Mouse (Mus musculus) embryonic facial prominence, embryonic 12.5 days (tissue): ENCODE results near the gene Smim12. TPM values are rescaled to one million over a fixed set of nuclear protein-coding genes. Genes with fewer than 3 reads are reported as not detected.

Experiments used
- ATAC-seq: fragments of 200-750 bp; cut with Nextera tagmentation; 2 replicates; pipeline ENCODE4 v1.8.0; 2017; ENCODE audit not compliant: insufficient number of reproducible peaks, insufficient read depth, low FRiP score, low TSS enrichment
- H3K27ac ChIP-seq: fragments of 300-500 bp; sonication (generic); 2 replicates; pipeline ENCODE4 v1.5.1; 2016; ENCODE audit warnings: mild to moderate bottlenecking
- H3K27me3 ChIP-seq: fragments of 300-500 bp; sonication (generic); 2 replicates; pipeline ENCODE4 v1.6.1; 2016; ENCODE audit warnings: mild to moderate bottlenecking, moderate library complexity
- H3K36me3 ChIP-seq: fragments of 300-500 bp; sonication (generic); 2 replicates; pipeline ENCODE4 v1.6.1; 2016; ENCODE audit warnings: mild to moderate bottlenecking
- H3K4me1 ChIP-seq: fragments of 300-500 bp; sonication (generic); 2 replicates; pipeline ENCODE4 v1.6.1; 2016
- H3K4me2 ChIP-seq: fragments of 300-500 bp; sonication (generic); replicated peaks from 2 replicates; pipeline ENCODE4 v1.6.1; 2016; ENCODE audit warnings: mild to moderate bottlenecking, moderate library complexity
- H3K4me3 ChIP-seq: fragments of 300-500 bp; sonication (generic); 2 replicates; pipeline ENCODE4 v1.5.1; 2016; ENCODE audit warnings: mild to moderate bottlenecking
- H3K9ac ChIP-seq: fragments of 300-500 bp; sonication (generic); 2 replicates; pipeline ENCODE4 v1.6.1; 2016; ENCODE audit warnings: mild to moderate bottlenecking, moderate library complexity
- H3K9me3 ChIP-seq: fragments of 300-500 bp; sonication (generic); 2 replicates; pipeline ENCODE4 v1.6.1; 2016; ENCODE audit warnings: mild to moderate bottlenecking, moderate library complexity
- WGBS: fragments of 180-500 bp; shearing (Covaris S2); methylation state at CpG from one replicate; pipeline ENCODE4 v1.1.7; 2016; 5-methylcytosine and 5-hydroxymethylcytosine counted together
- polyA plus RNA-seq: library from polyadenylated mRNA; unstranded; fragments of >200 nt; fragmentation: Nextera tagmentation; extraction: Ambion mirVana; gene quantifications from 2 replicates; pipeline ENCODE4 v1.2.1, GENCODE M21; 2016

Smim12 gene
- polyA plus RNA-seq, 1 experiment from 2014 or later, result 49.1 TPM

DNA sequence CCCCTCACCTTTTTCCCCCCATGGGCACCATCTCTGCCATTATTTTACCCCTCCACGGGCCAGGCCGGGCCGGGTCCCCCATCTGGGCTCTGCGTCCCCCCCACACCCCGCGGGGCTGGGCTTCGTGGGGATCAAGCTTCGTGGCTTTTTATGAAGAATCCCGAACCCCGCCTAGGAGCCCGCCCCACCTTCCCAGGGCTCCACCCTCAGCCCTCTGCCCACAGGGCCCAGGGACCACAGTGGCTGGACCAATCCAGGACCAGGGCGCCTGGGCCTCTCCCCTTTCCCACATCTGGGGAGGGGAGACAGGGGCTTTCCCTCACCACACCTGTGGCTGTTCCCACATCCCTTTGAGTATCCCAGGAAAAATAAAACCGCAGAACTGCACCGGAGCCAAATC, 7.0 kb upstream of the Smim12 start:
- 2% methylated on average over 14 of the region's 14 CpGs for WGBS

DNA sequence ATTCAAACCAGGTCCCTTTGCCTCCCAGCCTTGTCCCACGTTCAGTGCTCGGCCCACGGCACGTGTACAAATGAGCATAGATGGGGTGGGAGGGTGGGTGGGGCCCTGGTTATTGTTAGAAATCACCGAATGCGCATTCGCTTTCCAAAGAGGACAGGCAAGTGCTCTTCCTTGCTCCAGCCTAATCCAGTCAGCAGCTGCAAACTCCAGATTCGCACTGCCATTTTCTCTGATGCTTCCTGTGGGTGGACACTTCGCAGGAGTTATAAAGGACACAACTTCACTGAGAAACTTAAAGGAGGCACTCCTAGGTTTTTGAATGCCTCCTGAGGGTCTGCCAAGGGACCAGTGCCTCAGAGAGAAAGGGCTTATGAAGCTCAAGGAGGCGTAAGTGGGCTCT, 6.3 kb upstream of the Smim12 start:
- Histone ChIP-seq H3K27me3 (peaks cover 24% of the 10 kb centered on the region), H3K36me3 (no peaks in the 10 kb centered on the region), H3K9ac (no peak overlapping the region), H3K4me1 (peaks cover 7% of the 10 kb centered on the region), H3K4me2 (no peak overlapping the region; the same call in 1 of the 2 replicates), H3K4me3 (no peak overlapping the region), H3K27ac (no peak overlapping the region), H3K9me3 (no peaks in the 10 kb centered on the region)
- ATAC-seq, result no peak
- WGBS, result 58% methylated on average over 10 of the region's 10 CpGs

More for the DNA sequence above, 7.0 kb upstream of the Smim12 start:
- Histone ChIP-seq H3K4me3 (peak overlapping the region; percentile 54), H3K9me3 (no peaks in the 10 kb centered on the region), H3K36me3 (no peaks in the 10 kb centered on the region), H3K4me1 (peaks cover 7% of the 10 kb centered on the region), H3K27ac (no peak overlapping the region), H3K9ac (peak overlapping the region; percentile 59), H3K4me2 (peak overlapping the region; percentile 98), H3K27me3 (peaks cover 24% of the 10 kb centered on the region)
- 0 out of 2 replicates have a peak, but pooled peaks have one; percentile 37 for ATAC-seq

GRCm38 (mm10) chr4:127242696-127243095, 888 bp upstream of the Smim12 start:
- peaks cover 12% of the 10 kb centered on the region for H3K36me3 ChIP-seq
- no peak overlapping the region for H3K4me2 ChIP-seq
- H3K27ac ChIP-seq, result no peak overlapping the region
- ATAC-seq, result no peak
- H3K4me1 ChIP-seq, result peaks cover 7% of the 10 kb centered on the region
- no peak overlapping the region for H3K4me3 ChIP-seq
- 0 out of 2 replicates have a peak, but pooled peaks cover 4% of the 10 kb centered on the region for H3K27me3 ChIP-seq
- H3K9ac ChIP-seq, result no peak overlapping the region
- WGBS, result 63% methylated on average over 6 of the region's 6 CpGs
- no peaks in the 10 kb centered on the region for H3K9me3 ChIP-seq

DNA sequence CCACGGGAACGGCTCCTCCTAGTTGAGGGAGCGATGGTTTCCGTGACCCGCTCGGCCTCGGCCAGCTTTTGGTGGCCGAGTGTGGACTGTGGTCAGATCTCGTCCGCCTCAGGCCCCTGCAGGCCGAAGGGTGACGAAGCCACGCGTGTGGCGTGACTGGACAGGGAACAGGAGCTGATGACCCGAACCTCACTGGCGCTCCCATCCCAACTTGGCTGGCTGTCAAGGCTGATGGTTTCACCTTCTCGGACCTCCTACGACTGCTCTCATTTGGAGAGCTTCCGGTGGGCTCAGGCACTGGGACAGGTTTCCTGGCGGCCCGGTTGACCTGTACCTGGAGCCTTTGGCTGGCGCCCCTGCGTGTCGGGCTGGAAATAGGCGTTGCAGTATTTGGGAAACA, 369 bp downstream of the Smim12 start:
- peak; percentile 53 for ATAC-seq
- no peaks in the 10 kb centered on the region for H3K9me3 ChIP-seq
- no peak overlapping the region for H3K27ac ChIP-seq
- H3K9ac ChIP-seq, result peak overlapping the region; percentile 97
- 0 out of 2 replicates have a peak, but pooled peaks cover 4% of the 10 kb centered on the region for H3K27me3 ChIP-seq
- H3K4me1 ChIP-seq, result peaks cover 7% of the 10 kb centered on the region
- WGBS, result 0% methylated on average over 26 of the region's 26 CpGs
- peaks cover 21% of the 10 kb centered on the region for H3K36me3 ChIP-seq
- peak overlapping the region; percentile 95 for H3K4me3 ChIP-seq
- peak overlapping the region; percentile 82 for H3K4me2 ChIP-seq

- Histone ChIP-seq H3K9ac (no peak overlapping the region), H3K27ac (no peak overlapping the region)
- WGBS, result 4% methylated on average over 5 of the region's 5 CpGs
These were observed 6.2 kb downstream of the Smim12 start for GRCm38 (mm10) chr4:127249701-127250349.

DNA sequence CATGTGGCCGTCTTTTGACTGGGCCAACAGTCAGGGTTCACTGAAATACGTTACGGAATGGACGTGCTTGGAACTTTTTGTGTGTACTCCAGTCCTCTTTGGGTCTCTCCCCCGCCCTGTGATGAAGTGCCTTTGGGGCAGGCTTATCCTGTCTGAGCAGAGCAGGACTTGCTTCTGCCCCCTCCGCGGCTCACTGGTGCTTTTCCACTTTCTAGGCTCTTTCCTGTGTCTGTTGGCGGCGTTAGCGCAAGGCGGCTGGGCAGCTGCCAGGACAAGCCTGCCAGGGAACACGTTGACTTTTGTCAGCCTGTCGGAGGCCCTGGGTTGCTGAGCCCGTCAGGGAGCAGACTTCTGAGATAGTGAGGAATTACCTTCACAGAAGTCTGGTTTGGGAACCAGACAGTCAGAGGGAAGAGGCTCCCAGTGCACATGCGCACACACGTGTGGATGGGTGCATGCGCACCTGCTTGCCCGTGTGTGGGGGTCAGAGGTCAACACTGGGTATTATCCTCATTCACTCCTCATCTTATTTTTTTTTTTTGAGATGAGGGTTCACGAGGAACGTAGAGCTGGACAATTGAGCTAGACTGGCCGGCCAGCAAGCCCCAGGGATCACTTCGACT, 8.5 kb downstream of the Smim12 start:
- H3K27me3 ChIP-seq, result no peaks in the 10 kb centered on the region
- H3K36me3 ChIP-seq, result peaks cover 23% of the 10 kb centered on the region
- no peak overlapping the region for H3K4me2 ChIP-seq
- no peak overlapping the region for H3K4me3 ChIP-seq
- H3K9ac ChIP-seq, result no peak overlapping the region
- 50% methylated on average over 22 of the region's 22 CpGs for WGBS
- H3K27ac ChIP-seq, result no peak overlapping the region
- no peak for ATAC-seq
- H3K4me1 ChIP-seq, result no peaks in the 10 kb centered on the region
- H3K9me3 ChIP-seq, result no peaks in the 10 kb centered on the region

More at GRCm38 (mm10) chr4:127249701-127250349, 6.2 kb downstream of the Smim12 start:
- ATAC-seq, result 0 out of 2 replicates have a peak, but pooled peaks have one; percentile 62
- Histone ChIP-seq H3K4me3 (no peak overlapping the region), H3K4me1 (no peaks in the 10 kb centered on the region), H3K9me3 (no peaks in the 10 kb centered on the region), H3K4me2 (no peak overlapping the region), H3K27me3 (no peaks in the 10 kb centered on the region), H3K36me3 (peaks cover 29% of the 10 kb centered on the region)

DNA sequence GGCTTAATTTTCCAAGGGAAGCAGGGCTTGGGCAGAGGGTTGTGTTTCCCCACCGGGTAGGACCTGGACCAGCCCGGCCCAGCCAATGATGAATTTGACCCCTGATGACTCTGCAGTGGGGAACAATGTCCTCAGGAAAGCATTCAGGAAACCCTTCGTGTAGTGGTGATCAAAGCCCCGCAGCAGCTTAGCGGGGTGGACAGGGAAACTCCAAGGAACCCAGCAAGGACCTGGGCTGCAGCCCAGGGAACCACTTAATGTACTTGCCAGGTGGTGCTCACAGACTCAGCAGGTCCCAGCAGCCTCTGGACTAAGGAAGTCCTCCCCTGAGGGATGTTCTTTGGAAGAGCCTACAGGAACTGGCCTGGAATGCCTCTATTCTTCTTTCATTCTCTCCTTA, 13.2 kb downstream of the Smim12 start:
- no peak overlapping the region for H3K4me3 ChIP-seq
- no peak overlapping the region for H3K9ac ChIP-seq
- no peaks in the 10 kb centered on the region for H3K27me3 ChIP-seq
- H3K4me1 ChIP-seq, result no peaks in the 10 kb centered on the region
- no peaks in the 10 kb centered on the region for H3K9me3 ChIP-seq
- H3K4me2 ChIP-seq, result no peak overlapping the region
- H3K27ac ChIP-seq, result no peak overlapping the region
- H3K36me3 ChIP-seq, result no peaks in the 10 kb centered on the region
- ATAC-seq, result no peak
- 61% methylated on average over 5 of the region's 5 CpGs for WGBS

DNA sequence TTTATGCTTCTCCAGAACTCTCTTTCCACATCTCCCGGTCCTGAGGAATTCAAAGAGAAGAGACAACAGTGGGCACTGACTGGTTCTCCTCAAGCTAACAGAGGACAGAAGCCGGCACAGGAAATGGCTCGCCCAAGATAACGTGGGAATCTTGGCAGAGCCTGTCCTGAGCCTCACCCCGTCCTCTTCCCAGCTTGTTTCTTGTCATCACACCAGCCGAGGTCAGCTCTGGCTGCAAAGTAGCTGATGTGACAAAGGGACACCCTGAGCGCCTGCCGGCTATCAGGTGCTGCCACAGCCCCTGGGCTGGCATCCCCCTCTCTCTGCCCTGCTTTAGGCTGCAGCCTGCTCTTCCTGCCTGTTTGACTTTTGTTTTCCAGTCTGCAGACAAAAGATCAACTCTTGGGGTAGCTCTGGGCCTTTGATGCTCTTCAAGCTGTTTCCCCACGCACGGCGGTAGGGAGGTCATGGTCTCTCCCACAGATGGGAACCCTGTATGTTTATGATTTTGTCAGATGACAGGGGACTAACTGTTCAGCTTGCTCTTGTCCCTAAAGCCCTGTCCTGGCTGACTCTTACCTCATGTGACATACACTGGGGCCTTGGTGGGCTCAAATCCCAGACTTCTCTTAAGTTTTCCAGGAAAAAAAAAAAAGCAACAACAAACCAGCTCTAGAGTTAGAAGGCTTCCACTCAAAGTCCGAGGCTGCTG, 14.8 kb downstream of the Smim12 start:
- H3K27me3 ChIP-seq, result no peaks in the 10 kb centered on the region
- no peaks in the 10 kb centered on the region for H3K4me1 ChIP-seq
- 56% methylated on average over 12 of the region's 12 CpGs for WGBS
- no peaks in the 10 kb centered on the region for H3K36me3 ChIP-seq
- no peak overlapping the region for H3K27ac ChIP-seq
- ATAC-seq, result no peak
- H3K9me3 ChIP-seq, result no peaks in the 10 kb centered on the region
- no peak overlapping the region for H3K4me3 ChIP-seq
- no peak overlapping the region for H3K9ac ChIP-seq
- H3K4me2 ChIP-seq, result no peak overlapping the region

GRCm38 (mm10) chr4:127261601-127262000, 18.0 kb downstream of the Smim12 start:
- Histone ChIP-seq H3K9ac (no peak overlapping the region), H3K4me2 (no peak overlapping the region), H3K4me3 (no peak overlapping the region), H3K4me1 (no peaks in the 10 kb centered on the region), H3K36me3 (no peaks in the 10 kb centered on the region), H3K27me3 (no peaks in the 10 kb centered on the region), H3K27ac (no peak overlapping the region), H3K9me3 (no peaks in the 10 kb centered on the region)
- ATAC-seq, result no peak
- 89% methylated on average over 14 of the region's 14 CpGs for WGBS

DNA sequence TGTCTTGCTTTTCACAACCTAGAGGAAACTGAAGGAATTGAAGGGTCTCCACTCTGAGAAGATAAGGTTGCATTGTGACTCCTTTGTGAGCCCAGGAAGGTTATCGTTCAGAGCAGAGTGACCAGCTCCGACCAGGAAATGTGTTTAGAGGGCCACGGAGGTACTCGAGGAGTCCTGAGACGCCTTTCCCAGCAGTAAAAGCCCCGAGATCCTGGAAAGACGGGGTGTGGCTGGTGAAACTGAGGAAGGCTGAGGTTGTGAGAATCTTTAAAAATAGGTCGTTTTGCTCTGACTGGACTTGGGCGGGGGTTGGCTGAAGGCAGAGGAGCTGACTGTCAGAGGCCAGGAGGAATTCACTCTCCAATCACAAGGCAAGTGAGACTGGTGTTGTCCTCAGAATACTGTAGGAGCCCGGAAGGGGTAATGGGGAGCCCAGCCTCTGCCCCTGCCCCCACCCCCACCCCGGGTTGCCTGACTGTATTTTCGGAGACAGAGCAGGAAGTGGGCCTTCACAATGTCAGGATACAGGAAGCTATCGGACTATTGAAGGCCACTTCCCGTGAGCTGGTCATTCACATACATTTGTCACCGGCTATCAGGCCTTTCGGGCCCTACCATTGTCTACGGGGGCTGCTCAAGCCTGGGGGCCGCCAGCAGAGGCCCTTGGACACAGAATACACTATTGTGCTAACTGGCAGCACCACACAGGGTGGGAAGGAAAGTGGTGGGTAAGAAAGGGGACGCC, 20.0 kb downstream of the Smim12 start:
- WGBS, result 67% methylated on average over 19 of the region's 19 CpGs
- no peaks in the 10 kb centered on the region for H3K9me3 ChIP-seq
- H3K4me2 ChIP-seq, result no peak overlapping the region
- H3K27ac ChIP-seq, result no peak overlapping the region
- no peaks in the 10 kb centered on the region for H3K4me1 ChIP-seq
- no peak overlapping the region for H3K4me3 ChIP-seq
- H3K36me3 ChIP-seq, result no peaks in the 10 kb centered on the region
- H3K9ac ChIP-seq, result no peak overlapping the region
- ATAC-seq, result no peak
- no peaks in the 10 kb centered on the region for H3K27me3 ChIP-seq

DNA sequence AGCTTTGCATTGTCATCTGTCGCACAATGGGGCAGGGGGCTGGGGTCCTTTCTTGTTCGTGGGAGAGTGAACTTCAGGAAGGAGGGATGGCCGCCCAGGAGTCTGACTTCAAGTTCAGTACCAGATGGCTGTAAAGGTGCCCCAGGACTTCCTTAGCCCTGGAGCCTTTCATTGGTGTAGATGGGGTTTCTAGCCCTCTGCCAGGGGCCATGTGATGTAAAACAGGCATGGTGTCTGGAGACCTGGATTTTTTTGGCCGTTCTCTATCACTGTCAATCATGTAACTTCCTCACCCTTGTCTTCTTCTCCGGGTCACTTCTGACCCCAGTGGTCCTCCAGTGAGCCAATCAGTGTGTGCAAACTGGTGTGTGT, 20.6 kb downstream of the Smim12 start:
- no peaks in the 10 kb centered on the region for H3K4me1 ChIP-seq
- WGBS, result 57% methylated on average over 5 of the region's 5 CpGs
- no peak overlapping the region for H3K4me3 ChIP-seq
- no peak overlapping the region for H3K27ac ChIP-seq
- 0 out of 2 replicates have a peak, but pooled peaks cover 2% of the 10 kb centered on the region for H3K27me3 ChIP-seq
- no peaks in the 10 kb centered on the region for H3K36me3 ChIP-seq
- no peak for ATAC-seq
- no peak overlapping the region for H3K4me2 ChIP-seq
- H3K9me3 ChIP-seq, result no peaks in the 10 kb centered on the region
- H3K9ac ChIP-seq, result no peak overlapping the region
